Mouse (Mus musculus): ENCODE data around the gene Zfp597. TPM values are rescaled to one million over a fixed set of nuclear protein-coding genes. Genes with fewer than 3 reads are reported as not detected.

Zfp597 gene
- polyA plus RNA-seq, 1 experiment from 2014 or later, result 6.8 TPM

DNA sequence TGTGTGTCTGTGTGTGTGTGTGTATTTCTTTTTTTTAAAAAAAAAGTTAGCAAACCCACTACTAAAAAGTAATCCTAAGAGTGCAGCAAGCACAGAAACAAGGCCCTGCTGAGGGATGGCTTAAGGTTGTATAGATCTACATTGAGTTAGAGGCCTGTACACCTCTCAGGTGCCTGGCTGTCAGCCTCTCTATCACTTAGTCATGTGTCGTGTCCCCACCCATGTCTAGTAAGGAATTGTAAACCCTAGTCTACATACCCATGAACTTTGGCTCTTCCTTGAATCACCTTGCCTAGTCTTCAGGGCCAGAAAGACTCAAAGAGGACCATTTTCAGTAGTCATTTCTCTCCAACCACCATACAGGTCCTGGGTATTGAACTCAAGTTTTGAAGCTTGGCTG lies 12.2 kb upstream of the Zfp597 start:
- H3K4me3 ChIP-seq, result no peak overlapping the region
- ATAC-seq (ENCODE audit: borderline replicate concordance, extremely low read depth, low FRiP score, low TSS enrichment), result no peak
- H3K9me3 ChIP-seq, result no peaks in the 10 kb centered on the region
- no peak overlapping the region for H3K4me2 ChIP-seq
- WGBS, result 92% methylated on average over 1 of the region's 1 CpGs
- peaks cover 44% of the 10 kb centered on the region for H3K36me3 ChIP-seq
- H3K27me3 ChIP-seq, result no peaks in the 10 kb centered on the region
- H3K27ac ChIP-seq, result no peak overlapping the region
- H3K4me1 ChIP-seq, result no peaks in the 10 kb centered on the region
- no peak overlapping the region for H3K9ac ChIP-seq

DNA sequence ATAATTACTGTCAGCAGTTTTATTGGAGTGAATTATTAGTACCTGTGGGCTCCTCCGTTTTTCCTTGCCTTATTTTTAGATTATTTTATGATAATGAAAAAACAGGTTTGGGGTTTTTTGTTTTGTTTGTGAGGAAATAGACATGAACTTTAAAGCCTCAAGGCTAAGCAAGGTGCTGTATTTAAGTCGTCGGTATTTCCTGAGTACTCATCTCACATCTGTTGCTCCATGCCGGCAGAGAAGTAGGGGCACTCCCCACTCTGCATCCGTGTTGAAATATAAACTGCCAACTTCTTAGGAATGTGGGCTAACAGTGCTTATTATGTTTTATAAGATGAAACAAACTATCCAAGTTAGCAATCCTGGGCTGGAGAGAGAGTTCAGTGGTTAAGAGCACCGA lies 11.7 kb upstream of the Zfp597 start:
- no peaks in the 10 kb centered on the region for H3K27me3 ChIP-seq
- peaks cover 39% of the 10 kb centered on the region for H3K36me3 ChIP-seq
- no peak overlapping the region for H3K4me3 ChIP-seq
- 72% methylated on average over 6 of the region's 6 CpGs for WGBS
- no peaks in the 10 kb centered on the region for H3K4me1 ChIP-seq
- no peak overlapping the region for H3K4me2 ChIP-seq
- ATAC-seq (ENCODE audit: borderline replicate concordance, extremely low read depth, low FRiP score, low TSS enrichment), result no peak
- H3K27ac ChIP-seq, result no peak overlapping the region
- H3K9me3 ChIP-seq, result no peaks in the 10 kb centered on the region
- H3K9ac ChIP-seq, result no peak overlapping the region

DNA sequence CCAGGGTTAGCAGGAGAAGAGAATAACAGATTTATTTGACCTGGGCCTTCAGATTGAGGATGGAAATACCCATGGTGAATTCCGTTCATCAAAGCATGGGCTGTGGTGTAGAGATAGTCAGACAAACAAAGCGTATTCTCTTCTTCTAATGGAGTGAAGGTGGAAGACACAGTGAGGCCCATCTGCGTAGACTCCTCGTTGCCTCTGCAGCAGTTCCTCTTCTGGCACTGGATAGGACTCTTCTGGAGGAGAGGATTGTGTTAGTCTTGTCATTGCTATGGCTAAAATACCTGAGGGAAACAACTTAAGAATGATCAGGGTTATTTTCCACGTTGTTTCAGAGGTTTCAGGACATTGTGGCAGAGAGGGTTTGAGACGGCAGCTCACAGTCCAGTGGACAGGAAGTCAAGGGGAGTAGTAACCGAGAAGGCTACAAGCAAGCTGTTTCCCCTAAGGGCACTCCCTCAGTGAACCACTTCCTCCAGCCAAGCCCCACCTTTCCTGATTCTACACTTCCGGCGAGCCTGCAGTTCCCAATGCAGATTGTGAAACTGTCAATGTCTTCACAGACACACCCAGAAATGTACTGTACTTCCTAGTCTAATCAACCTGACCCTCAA lies 10.9 kb upstream of the Zfp597 start:
- no peaks in the 10 kb centered on the region for H3K27me3 ChIP-seq
- H3K27ac ChIP-seq, result peak overlapping the region; percentile 45
- no peaks in the 10 kb centered on the region for H3K4me1 ChIP-seq
- H3K4me3 ChIP-seq, result no peak overlapping the region
- no peaks in the 10 kb centered on the region for H3K9me3 ChIP-seq
- H3K36me3 ChIP-seq, result peaks cover 32% of the 10 kb centered on the region
- H3K9ac ChIP-seq, result no peak overlapping the region
- no peak for ATAC-seq (ENCODE audit: borderline replicate concordance, extremely low read depth, low FRiP score, low TSS enrichment)
- H3K4me2 ChIP-seq, result no peak overlapping the region
- 64% methylated on average over 9 of the region's 9 CpGs for WGBS

GRCm38 (mm10) chr16:3893739-3894138 lies 9.4 kb upstream of the Zfp597 start:
- Histone ChIP-seq H3K27ac (no peak overlapping the region), H3K27me3 (no peaks in the 10 kb centered on the region), H3K36me3 (peaks cover 22% of the 10 kb centered on the region), H3K9me3 (no peaks in the 10 kb centered on the region), H3K4me1 (no peaks in the 10 kb centered on the region), H3K9ac (no peak overlapping the region), H3K4me3 (no peak overlapping the region), H3K4me2 (no peak overlapping the region)
- 48% methylated on average over 3 of the region's 3 CpGs for WGBS
- ATAC-seq (ENCODE audit: borderline replicate concordance, extremely low read depth, low FRiP score, low TSS enrichment), result no peak

- H3K4me1 ChIP-seq, result no peaks in the 10 kb centered on the region
- no peak overlapping the region for H3K9ac ChIP-seq
- no peak overlapping the region for H3K4me3 ChIP-seq
- no peaks in the 10 kb centered on the region for H3K9me3 ChIP-seq
- H3K4me2 ChIP-seq, result no peak overlapping the region
- 90% methylated on average over 14 of the region's 14 CpGs for WGBS
- H3K36me3 ChIP-seq, result peaks cover 8% of the 10 kb centered on the region; the same call in 1 of the 2 replicates
- H3K27me3 ChIP-seq, result no peaks in the 10 kb centered on the region
- ATAC-seq (ENCODE audit: borderline replicate concordance, extremely low read depth, low FRiP score, low TSS enrichment), result no peak
- H3K27ac ChIP-seq, result no peak overlapping the region
Observed at GRCm38 (mm10) chr16:3891621-3892295, 7.4 kb upstream of the Zfp597 start.

- Histone ChIP-seq H3K27ac (peak overlapping the region; percentile 94), H3K4me3 (peak overlapping the region; percentile 75), H3K4me1 (peaks cover 10% of the 10 kb centered on the region), H3K9ac (peak overlapping the region; percentile 80), H3K27me3 (no peaks in the 10 kb centered on the region), H3K36me3 (no peaks in the 10 kb centered on the region), H3K9me3 (no peaks in the 10 kb centered on the region), H3K4me2 (peak overlapping the region; percentile 63)
- peak; percentile 3; the same call in 1 of the 2 replicates for ATAC-seq (ENCODE audit: borderline replicate concordance, extremely low read depth, low FRiP score, low TSS enrichment)
- 2% methylated on average over 10 of the region's 10 CpGs for WGBS
Observed at GRCm38 (mm10) chr16:3885065-3885670, 807 bp upstream of the Zfp597 start.

DNA sequence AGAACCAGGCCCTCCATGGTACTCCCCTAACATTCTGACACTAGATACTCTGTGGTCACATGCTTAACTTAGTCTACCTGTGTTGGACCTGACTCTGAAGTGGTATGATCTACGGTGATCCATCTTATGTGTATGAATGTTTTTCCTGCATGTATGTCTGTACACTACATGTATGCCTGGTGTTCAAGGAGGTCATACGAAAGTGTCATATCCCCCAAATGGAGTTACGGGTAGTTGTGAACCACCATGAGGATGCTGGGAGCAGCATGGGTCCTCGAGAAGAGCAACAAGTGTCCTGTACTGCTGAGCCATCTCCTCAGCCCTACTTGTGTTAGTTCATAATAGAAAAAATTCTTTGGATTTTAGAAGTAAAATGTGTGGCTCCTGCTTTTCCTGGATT lies 8.0 kb downstream of the Zfp597 start:
- no peaks in the 10 kb centered on the region for H3K9me3 ChIP-seq
- WGBS, result 93% methylated on average over 4 of the region's 4 CpGs

DNA sequence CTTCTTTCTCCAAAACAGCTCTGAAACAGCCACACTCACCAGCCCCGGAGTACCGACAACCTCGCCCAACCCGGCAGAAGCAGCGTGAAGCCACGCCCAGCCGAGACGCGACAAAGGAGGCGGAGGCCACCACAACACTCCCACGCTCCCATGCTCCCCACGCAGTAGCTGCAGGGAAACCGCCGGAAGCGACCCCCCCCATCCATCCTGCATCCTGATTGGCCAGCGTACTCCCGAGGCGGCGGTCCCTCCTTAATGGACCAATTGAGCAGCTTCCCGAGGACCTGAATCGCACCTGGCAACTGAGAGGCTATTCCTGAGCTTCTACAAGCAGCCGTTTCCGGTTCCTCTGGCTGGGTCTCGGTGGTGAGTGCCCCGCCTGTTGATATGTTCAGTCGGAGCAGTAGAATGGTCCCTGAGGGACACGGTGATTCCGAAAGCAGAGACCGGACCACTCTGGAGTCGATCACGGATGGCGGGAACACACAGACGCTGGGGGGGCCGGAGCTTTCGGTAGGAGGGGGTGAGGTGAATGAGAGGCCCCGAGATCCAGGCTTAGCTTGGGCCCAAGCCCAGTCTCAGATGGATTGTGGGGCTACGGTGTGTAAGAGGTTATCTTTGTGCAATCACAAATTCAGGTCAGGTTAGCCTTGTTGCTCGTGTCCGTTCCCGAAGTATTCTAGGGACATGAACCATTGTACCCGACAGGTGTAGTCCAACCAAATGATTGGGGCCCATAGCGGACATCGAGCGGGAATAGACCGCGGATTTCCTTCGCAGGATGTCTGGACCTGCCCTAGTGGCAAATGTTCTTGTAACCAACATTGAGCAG lies 11.9 kb downstream of the Zfp597 start, which contains the start of gene Naa60:
Gene Naa60, plus strand, starts transcription at position 160 of the 832 bp plus-strand sequence.
- peak within 1 kb of the TSS; percentile 58 for H3K9ac ChIP-seq
- H3K4me2 ChIP-seq, result peak within 1 kb of the TSS; percentile 90
- H3K4me3 ChIP-seq, result peak within 1 kb of the TSS; percentile 59
- peaks cover 8% of the 10 kb centered on the region; the same call in 1 of the 2 replicates for H3K4me1 ChIP-seq
- peak; percentile 99 for ATAC-seq (ENCODE audit: borderline replicate concordance, extremely low read depth, low FRiP score, low TSS enrichment)
- no peaks in the 10 kb centered on the region for H3K9me3 ChIP-seq
- WGBS, result 5% methylated on average over 47 of the region's 47 CpGs
- H3K36me3 ChIP-seq, result 0 out of 2 replicates have a peak, but pooled peaks cover 5% of the 10 kb centered on the region
- H3K27ac ChIP-seq, result peak within 1 kb of the TSS; percentile 63
- no peaks in the 10 kb centered on the region for H3K27me3 ChIP-seq

More for the DNA sequence above, 8.0 kb downstream of the Zfp597 start:
- Histone ChIP-seq H3K4me1 (peaks cover 6% of the 10 kb centered on the region; the same call in 1 of the 2 replicates), H3K4me3 (no peak overlapping the region), H3K36me3 (peaks cover 4% of the 10 kb centered on the region; the same call in 1 of the 2 replicates), H3K4me2 (no peak overlapping the region), H3K27me3 (no peaks in the 10 kb centered on the region), H3K27ac (no peak overlapping the region), H3K9ac (no peak overlapping the region)
- ATAC-seq (ENCODE audit: borderline replicate concordance, extremely low read depth, low FRiP score, low TSS enrichment), result no peak

DNA sequence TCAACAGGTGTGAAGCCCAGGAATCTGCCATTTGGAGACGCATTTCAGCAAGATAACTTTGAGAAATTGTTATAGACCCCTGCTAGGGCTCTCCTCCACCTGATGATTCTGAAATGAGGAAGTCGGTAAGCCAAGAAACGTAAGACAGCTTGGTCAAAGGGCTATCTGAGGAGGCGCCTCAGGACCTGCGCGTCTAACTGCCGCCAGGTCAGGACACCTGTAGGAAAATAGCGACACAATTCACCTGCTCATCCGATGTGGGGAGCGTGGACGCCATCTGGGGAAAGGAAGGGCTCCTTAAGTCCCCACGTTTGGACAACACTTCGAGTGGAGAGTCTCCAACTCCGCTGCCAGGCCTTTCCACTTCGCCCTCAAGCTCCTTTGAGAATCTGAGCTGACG lies 12.5 kb downstream of the Zfp597 start:
- Histone ChIP-seq H3K27ac (peak overlapping the region; percentile 35; the same call in 1 of the 2 replicates), H3K4me1 (peaks cover 8% of the 10 kb centered on the region; the same call in 1 of the 2 replicates), H3K4me3 (peak overlapping the region; percentile 59), H3K9me3 (no peaks in the 10 kb centered on the region), H3K4me2 (peak overlapping the region; percentile 90), H3K36me3 (0 out of 2 replicates have a peak, but pooled peaks cover 5% of the 10 kb centered on the region), H3K27me3 (no peaks in the 10 kb centered on the region), H3K9ac (peak overlapping the region; percentile 58)
- 2% methylated on average over 16 of the region's 16 CpGs for WGBS
- peak; percentile 11; the same call in 1 of the 2 replicates for ATAC-seq (ENCODE audit: borderline replicate concordance, extremely low read depth, low FRiP score, low TSS enrichment)

DNA sequence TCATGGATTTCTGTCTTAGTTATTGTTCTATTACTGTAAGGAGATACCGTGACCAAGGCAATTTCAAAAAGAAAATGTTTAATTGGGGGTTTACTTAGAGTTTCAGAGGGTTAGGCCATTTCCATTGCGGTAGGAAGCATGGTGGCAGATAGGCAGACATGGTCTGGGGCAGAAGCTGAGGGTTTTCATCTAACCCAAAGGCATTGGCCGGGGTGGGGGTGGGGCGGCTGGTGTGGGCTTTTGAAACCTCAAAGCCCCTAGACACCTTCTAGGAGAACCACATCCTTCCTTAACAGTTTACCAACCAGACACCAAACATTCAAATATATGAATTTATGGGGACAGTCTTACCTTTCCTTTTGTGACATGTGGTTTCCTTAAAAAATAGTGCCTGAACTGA lies 25.1 kb downstream of the Zfp597 start:
- H3K9ac ChIP-seq, result no peak overlapping the region
- no peaks in the 10 kb centered on the region for H3K27me3 ChIP-seq
- no peaks in the 10 kb centered on the region for H3K4me1 ChIP-seq
- H3K27ac ChIP-seq, result no peak overlapping the region
- no peak overlapping the region for H3K4me3 ChIP-seq
- H3K36me3 ChIP-seq, result peaks cover 13% of the 10 kb centered on the region
- ATAC-seq (ENCODE audit: borderline replicate concordance, extremely low read depth, low FRiP score, low TSS enrichment), result no peak
- H3K4me2 ChIP-seq, result no peak overlapping the region
- 81% methylated on average over 4 of the region's 4 CpGs for WGBS
- H3K9me3 ChIP-seq, result no peaks in the 10 kb centered on the region

DNA sequence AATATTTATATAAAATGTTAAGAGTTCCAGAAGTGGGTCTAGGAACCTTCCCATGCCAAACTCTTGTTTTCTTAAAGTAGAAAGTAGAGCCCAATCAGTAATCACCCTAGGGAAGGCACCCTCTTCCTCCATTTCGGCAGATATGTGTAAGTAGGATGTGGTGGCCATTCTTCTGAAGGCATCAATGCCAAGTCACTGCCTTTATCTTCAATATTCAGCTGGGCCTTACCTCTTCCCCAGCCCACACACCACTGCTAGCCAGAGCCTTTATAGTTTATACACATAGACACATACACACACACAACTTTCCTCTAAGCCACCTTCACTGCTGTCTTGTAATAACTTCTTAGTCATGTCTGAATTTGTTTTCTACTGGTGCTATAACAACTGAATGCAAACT lies 28.6 kb downstream of the Zfp597 start:
- 0 out of 2 replicates have a peak, but pooled peaks cover 1% of the 10 kb centered on the region for H3K36me3 ChIP-seq
- WGBS, result 60% methylated on average over 1 of the region's 1 CpGs
- no peaks in the 10 kb centered on the region for H3K9me3 ChIP-seq
- H3K9ac ChIP-seq, result no peak overlapping the region
- no peak overlapping the region for H3K4me2 ChIP-seq
- H3K4me3 ChIP-seq, result no peak overlapping the region
- no peak overlapping the region for H3K27ac ChIP-seq
- ATAC-seq (ENCODE audit: borderline replicate concordance, extremely low read depth, low FRiP score, low TSS enrichment), result no peak
- H3K27me3 ChIP-seq, result no peaks in the 10 kb centered on the region
- no peaks in the 10 kb centered on the region for H3K4me1 ChIP-seq

Data from lung, embryonic 15.5 days (tissue).